Mouse (Mus musculus) kidney, embryonic 16.5 days (tissue): Measurements from ENCODE around the gene Foxd1. TPM values are rescaled to one million over a fixed set of nuclear protein-coding genes. Genes with fewer than 3 reads are reported as not detected.

Experiments
- ATAC-seq: fragments of 200-750 bp; cut with Nextera tagmentation; 2 replicates; pipeline ENCODE4 v1.8.0; 2017; ENCODE audit warnings: moderate TSS enrichment; ENCODE audit not compliant: low FRiP score, low TSS enrichment
- H3K27ac ChIP-seq: fragments of 300-500 bp; sonication (generic); 2 replicates; pipeline ENCODE4 v1.5.1; 2014; ENCODE audit warnings: low read length
- H3K27me3 ChIP-seq: fragments of 300-500 bp; sonication (generic); 2 replicates; pipeline ENCODE4 v1.6.1; 2014; ENCODE audit warnings: low read length, control low read depth, mixed read lengths; ENCODE audit not compliant: insufficient read depth
- H3K36me3 ChIP-seq: fragments of 300-500 bp; sonication (generic); 2 replicates; pipeline ENCODE4 v1.6.1; 2014; ENCODE audit warnings: low read length, control low read depth, mixed read lengths; ENCODE audit not compliant: insufficient read depth
- H3K4me1 ChIP-seq: fragments of 300-500 bp; sonication (generic); 2 replicates; pipeline ENCODE4 v1.6.1; 2014; ENCODE audit warnings: low read length, control low read depth, mixed read lengths; ENCODE audit not compliant: insufficient read depth
- H3K4me2 ChIP-seq: fragments of 300-500 bp; sonication (generic); replicated peaks from 2 replicates; pipeline ENCODE4 v1.6.1; 2014; ENCODE audit warnings: low read depth, low read length
- H3K4me3 ChIP-seq: fragments of 300-500 bp; sonication (generic); 2 replicates; pipeline ENCODE4 v1.5.1; 2014; ENCODE audit warnings: mild to moderate bottlenecking, low read length
- H3K9ac ChIP-seq: fragments of 300-500 bp; sonication (generic); replicated peaks from 2 replicates; pipeline ENCODE4 v1.6.1; 2014; ENCODE audit warnings: low read length
- H3K9me3 ChIP-seq: fragments of 300-500 bp; sonication (generic); 2 replicates; pipeline ENCODE4 v1.6.1; 2016; ENCODE audit warnings: low read length, control low read depth
- WGBS: fragments of 180-500 bp; shearing (Covaris S2); extraction: QIAGEN DNeasy Blood & Tissue Kit; methylation state at CpG from one replicate; pipeline ENCODE4 v1.1.7; 2014; 5-methylcytosine and 5-hydroxymethylcytosine counted together
- polyA plus RNA-seq: library from polyadenylated mRNA; unstranded; fragments of >200 nt; fragmentation: Nextera tagmentation; extraction: Ambion mirVana; gene quantifications from 2 replicates; pipeline ENCODE4 v1.2.1, GENCODE M21; 2015

Foxd1 gene
- polyA plus RNA-seq, 1 experiment from 2014 or later: 2.5 TPM

- H3K4me1 ChIP-seq: peaks cover 26% of the 10 kb centered on the region
- H3K9ac ChIP-seq: peak overlapping the region; percentile 54; the same call in 1 of the 2 replicates
- ATAC-seq: peak; percentile 13; the same call in 1 of the 2 replicates
These were observed 343 bp upstream of the Foxd1 start for GRCm38 (mm10) chr13:98353709-98354089.

DNA sequence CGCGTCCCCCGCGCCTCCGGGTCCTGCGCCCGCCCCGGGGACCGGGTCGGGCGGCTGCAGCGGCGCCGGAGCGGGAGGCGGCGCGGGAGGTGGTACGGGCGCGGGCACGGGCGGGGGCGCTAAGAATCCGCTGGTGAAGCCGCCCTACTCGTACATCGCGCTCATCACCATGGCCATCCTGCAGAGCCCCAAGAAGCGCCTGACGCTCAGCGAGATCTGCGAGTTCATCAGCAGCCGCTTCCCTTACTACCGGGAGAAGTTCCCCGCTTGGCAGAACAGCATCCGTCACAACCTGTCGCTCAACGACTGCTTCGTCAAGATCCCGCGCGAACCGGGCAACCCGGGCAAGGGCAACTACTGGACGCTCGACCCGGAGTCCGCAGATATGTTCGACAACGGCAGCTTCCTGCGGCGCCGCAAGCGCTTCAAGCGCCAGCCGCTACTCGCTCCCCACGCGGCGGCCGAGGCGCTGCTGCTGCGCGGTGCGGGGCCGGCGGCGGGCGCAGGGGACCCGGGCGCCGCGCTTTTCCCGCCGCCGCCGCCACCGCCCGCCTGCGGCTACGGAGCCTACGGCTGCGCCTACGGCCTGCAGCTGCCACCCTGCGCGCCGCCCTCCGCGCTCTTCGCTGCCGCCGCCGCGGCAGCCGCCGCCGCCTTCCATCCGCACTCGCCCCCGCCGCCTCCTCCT lies 973 bp downstream of the Foxd1 start:
- Histone ChIP-seq H3K9ac (peak overlapping the region; percentile 84), H3K4me1 (peaks cover 34% of the 10 kb centered on the region), H3K4me3 (peak overlapping the region; percentile 66), H3K4me2 (peak overlapping the region; percentile 77), H3K9me3 (no peaks in the 10 kb centered on the region), H3K27me3 (peaks cover 76% of the 10 kb centered on the region), H3K36me3 (no peaks in the 10 kb centered on the region), H3K27ac (peak overlapping the region; percentile 75)
- WGBS: under 1% methylated on average over 95 of the region's 102 CpGs
- ATAC-seq: peak; percentile 18

More at GRCm38 (mm10) chr13:98353709-98354089, 343 bp upstream of the Foxd1 start:
- H3K4me3 ChIP-seq: peak overlapping the region; percentile 66
- no peak overlapping the region for H3K27ac ChIP-seq
- H3K9me3 ChIP-seq: no peaks in the 10 kb centered on the region
- H3K27me3 ChIP-seq: peaks cover 76% of the 10 kb centered on the region
- H3K36me3 ChIP-seq: no peaks in the 10 kb centered on the region
- H3K4me2 ChIP-seq: peak overlapping the region; percentile 77
- 2% methylated on average over 13 of the region's 13 CpGs for WGBS

- Histone ChIP-seq H3K9me3 (no peaks in the 10 kb centered on the region), H3K4me1 (peaks cover 36% of the 10 kb centered on the region), H3K4me2 (peak overlapping the region; percentile 77), H3K27ac (peak overlapping the region; percentile 75; the same call in 1 of the 2 replicates), H3K36me3 (no peaks in the 10 kb centered on the region), H3K27me3 (peaks cover 76% of the 10 kb centered on the region), H3K4me3 (peak overlapping the region; percentile 66), H3K9ac (peak overlapping the region; percentile 84)
- WGBS: 0% methylated on average over 50 of the region's 81 CpGs
- ATAC-seq: no peak
These were observed 1.6 kb downstream of the Foxd1 start for GRCm38 (mm10) chr13:98355559-98356111.

DNA sequence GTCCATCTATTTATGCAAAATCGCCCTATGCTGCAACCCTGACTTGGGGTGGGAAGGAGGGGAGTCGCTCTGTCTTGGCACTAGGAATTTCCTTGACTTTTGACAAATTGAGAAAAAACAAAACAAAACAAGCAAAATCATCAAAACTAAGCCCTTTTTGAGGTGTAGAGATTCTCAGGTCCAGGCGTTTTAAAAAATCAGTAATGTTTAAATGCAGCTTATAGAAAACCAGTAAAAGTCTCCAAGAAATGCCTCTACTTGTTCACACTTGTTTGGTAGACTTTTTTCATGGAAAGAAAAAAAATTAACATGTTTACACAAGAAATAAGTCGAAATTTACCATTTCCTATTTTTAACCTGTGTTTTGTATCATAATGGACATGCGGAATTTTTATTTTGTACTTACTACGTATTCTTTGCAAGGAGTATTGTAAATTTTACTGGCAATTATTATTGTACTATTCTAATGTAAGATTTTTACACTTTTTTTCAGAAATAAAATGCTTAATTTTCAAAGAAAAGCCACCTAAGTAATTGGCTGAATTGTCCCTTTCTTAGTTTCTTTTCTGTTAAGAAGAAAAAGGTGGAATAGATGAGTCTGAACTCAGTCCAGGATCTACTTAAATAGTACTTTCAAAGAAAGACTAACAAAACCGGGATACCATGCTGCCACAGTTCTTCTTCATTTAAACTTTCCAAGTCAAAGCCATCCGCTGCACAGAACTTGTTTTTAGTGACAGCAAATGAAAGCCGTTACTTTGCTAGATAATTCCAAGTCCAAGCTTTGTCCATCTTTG lies 2.3 kb downstream of the Foxd1 start:
- peak overlapping the region; percentile 77 for H3K4me2 ChIP-seq

GRCm38 (mm10) chr13:98356973-98357425 lies 3.0 kb downstream of the Foxd1 start:
- H3K36me3 ChIP-seq: no peaks in the 10 kb centered on the region
- WGBS: 24% methylated on average over 6 of the region's 6 CpGs
- no peak for ATAC-seq
- peak overlapping the region; percentile 46 for H3K4me2 ChIP-seq
- no peak overlapping the region for H3K27ac ChIP-seq
- peaks cover 72% of the 10 kb centered on the region for H3K27me3 ChIP-seq
- H3K9ac ChIP-seq: peak overlapping the region; percentile 11; the same call in 1 of the 2 replicates
- peaks cover 39% of the 10 kb centered on the region for H3K4me1 ChIP-seq
- peak overlapping the region; percentile 44 for H3K4me3 ChIP-seq
- no peaks in the 10 kb centered on the region for H3K9me3 ChIP-seq

More for the DNA sequence above, 2.3 kb downstream of the Foxd1 start:
- no peak for ATAC-seq
- 12% methylated on average over 9 of the region's 9 CpGs for WGBS
- Histone ChIP-seq H3K9me3 (no peaks in the 10 kb centered on the region), H3K4me3 (peak overlapping the region; percentile 66), H3K4me1 (peaks cover 39% of the 10 kb centered on the region), H3K9ac (peak overlapping the region; percentile 84), H3K27me3 (peaks cover 76% of the 10 kb centered on the region), H3K36me3 (no peaks in the 10 kb centered on the region), H3K27ac (peak overlapping the region; percentile 56; the same call in 1 of the 2 replicates)

DNA sequence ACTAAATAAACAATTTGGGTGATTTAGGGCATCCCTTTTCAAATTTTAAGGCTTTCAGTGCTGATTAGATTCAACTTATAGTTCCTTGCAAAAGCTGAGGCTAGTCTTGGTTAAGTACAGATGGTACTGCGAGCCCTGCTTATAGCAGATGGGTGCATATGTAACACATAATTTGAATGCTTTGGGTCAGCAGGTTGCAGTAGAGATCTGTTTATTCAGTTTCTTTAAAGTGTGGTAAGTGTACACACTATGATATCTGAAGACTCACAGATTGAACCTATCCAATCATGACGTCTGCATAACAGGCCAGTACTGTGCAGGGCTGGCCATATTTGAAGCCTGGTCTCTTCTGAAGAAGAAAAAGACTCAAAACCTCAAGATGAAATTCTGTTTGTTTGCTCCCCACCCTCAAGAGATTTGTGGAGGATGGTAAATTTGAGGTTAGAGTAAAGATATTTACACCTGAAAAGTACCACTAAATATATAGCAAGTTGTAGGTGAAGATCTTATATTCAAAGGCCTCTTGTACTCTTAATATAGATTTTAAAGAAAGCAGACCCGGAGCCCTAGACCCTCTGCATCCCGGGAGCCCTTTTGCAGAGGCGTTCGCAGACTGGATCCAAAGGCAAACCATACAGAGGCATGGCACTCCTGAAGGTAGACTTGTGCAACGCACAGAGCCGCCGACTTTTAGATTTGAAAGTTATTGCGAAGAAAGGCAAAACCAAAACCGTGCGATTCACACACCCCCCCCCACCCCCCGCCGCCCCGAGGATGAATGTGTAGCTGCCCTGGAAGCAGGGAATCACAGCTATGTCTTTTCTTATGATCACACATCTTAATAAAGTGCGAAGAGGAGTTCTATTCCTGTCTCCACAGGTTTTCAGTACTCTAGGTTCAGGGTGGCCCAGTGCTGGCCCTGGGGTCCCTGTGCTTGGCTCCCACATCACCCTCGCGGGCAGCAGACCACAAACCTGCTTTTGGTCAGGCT lies 3.7 kb downstream of the Foxd1 start:
- ATAC-seq: no peak
- Histone ChIP-seq H3K27me3 (peaks cover 72% of the 10 kb centered on the region), H3K9me3 (no peaks in the 10 kb centered on the region), H3K36me3 (no peaks in the 10 kb centered on the region), H3K9ac (peak overlapping the region; percentile 61), H3K4me3 (peak overlapping the region; percentile 44), H3K4me1 (peaks cover 39% of the 10 kb centered on the region), H3K27ac (peak overlapping the region; percentile 52), H3K4me2 (peak overlapping the region; percentile 46)
- WGBS: 12% methylated on average over 18 of the region's 18 CpGs

DNA sequence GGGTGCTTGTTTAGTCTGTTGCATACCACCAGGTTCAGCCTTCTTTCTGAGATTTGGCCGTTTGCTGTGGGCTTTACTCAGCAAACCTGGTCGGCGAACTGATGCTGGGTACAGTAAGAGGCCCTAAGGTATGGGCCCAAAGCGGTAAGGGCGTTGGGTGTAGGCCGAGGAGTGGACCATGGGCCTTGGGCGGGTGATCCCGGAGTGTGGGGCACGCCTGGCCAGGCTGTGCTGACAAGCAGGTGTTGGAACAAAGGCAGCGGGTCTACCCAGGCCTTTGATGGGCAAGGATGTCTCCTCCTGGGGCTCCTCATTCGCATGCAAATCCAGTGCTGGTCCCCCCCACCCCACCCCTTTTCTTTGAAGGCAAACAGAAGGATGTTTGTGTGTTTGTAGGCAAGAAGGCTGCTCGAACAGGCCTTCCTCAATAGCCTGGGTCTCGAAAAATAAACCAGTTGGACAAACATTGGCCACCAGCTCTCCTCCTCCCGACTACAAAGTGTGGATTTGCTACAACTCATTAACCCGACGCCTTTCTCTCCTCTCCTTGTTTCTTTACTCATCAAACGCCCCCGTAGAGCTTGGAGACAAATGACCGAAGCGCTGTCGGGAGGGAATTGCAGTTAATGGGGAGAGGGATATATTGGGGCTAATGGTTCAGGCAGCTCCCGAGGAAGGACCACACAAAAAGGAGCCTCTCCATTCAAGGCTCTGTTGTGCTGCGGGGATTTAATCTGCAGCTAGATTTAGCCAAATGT lies 4.6 kb downstream of the Foxd1 start:
- Histone ChIP-seq H3K27me3 (peaks cover 73% of the 10 kb centered on the region), H3K36me3 (no peaks in the 10 kb centered on the region), H3K9me3 (no peaks in the 10 kb centered on the region), H3K4me2 (peak overlapping the region; percentile 46), H3K27ac (peak overlapping the region; percentile 52), H3K4me3 (peak overlapping the region; percentile 44), H3K9ac (peak overlapping the region; percentile 61), H3K4me1 (peaks cover 38% of the 10 kb centered on the region)
- ATAC-seq: 0 out of 2 replicates have a peak, but pooled peaks have one; percentile 29
- 5% methylated on average over 23 of the region's 23 CpGs for WGBS

GRCm38 (mm10) chr13:98359337-98359736 lies 5.3 kb downstream of the Foxd1 start:
- Histone ChIP-seq H3K27ac (no peak overlapping the region), H3K9me3 (no peaks in the 10 kb centered on the region), H3K4me3 (peak overlapping the region; percentile 44), H3K4me1 (peaks cover 32% of the 10 kb centered on the region), H3K9ac (0 out of 2 replicates have a peak overlapping the region, but pooled peaks have one; percentile 61), H3K4me2 (peak overlapping the region; percentile 46), H3K36me3 (no peaks in the 10 kb centered on the region), H3K27me3 (peaks cover 69% of the 10 kb centered on the region)
- WGBS: 6% methylated on average over 6 of the region's 8 CpGs
- no peak for ATAC-seq
